Mouse (Mus musculus) liver, adult 2 months (tissue): Measurements from ENCODE around the gene Mipep. TPM values are rescaled to one million over a fixed set of nuclear protein-coding genes. Genes with fewer than 3 reads are reported as not detected.

Source experiments
- DNase-seq: peaks from one replicate; pipeline ENCODE4 v3.0.0-alpha.2; 2011; ENCODE audit warnings: low read depth, low spot score; ENCODE audit errors: extremely low read depth
- H3K27ac ChIP-seq: fragments of 200-500 bp; replicated peaks from 2 replicates; pipeline ENCODE4 v1.5.1; 2012; ENCODE audit warnings: low read depth, mild to moderate bottlenecking, control low read depth, inconsistent platforms, low read length; ENCODE audit not compliant: insufficient read depth
- H3K27me3 ChIP-seq: fragments of 200-500 bp; 2 replicates; pipeline ENCODE4 v1.6.1; 2012; ENCODE audit warnings: mild to moderate bottlenecking, moderate library complexity, low read length, inconsistent platforms; ENCODE audit not compliant: control insufficient read depth, insufficient read depth
- H3K36me3 ChIP-seq: fragments of 200-500 bp; 2 replicates; pipeline ENCODE4 v1.6.1; 2012; ENCODE audit warnings: low read length, inconsistent platforms; ENCODE audit not compliant: control insufficient read depth, insufficient read depth
- H3K4me1 ChIP-seq: fragments of 200-500 bp; 2 replicates; pipeline ENCODE4 v1.6.1; 2011; ENCODE audit warnings: low read length; ENCODE audit not compliant: control insufficient read depth, insufficient read depth
- H3K4me3 ChIP-seq: fragments of 200-500 bp; 2 replicates; pipeline ENCODE4 v1.5.1; 2011; ENCODE audit warnings: low read depth, mild to moderate bottlenecking, control low read depth, low read length, moderate library complexity; ENCODE audit not compliant: insufficient read depth
- H3K79me2 ChIP-seq: fragments of 200-500 bp; 2 replicates; pipeline ENCODE4 v1.6.1; 2012; ENCODE audit warnings: inconsistent platforms, mild to moderate bottlenecking, low read length, moderate library complexity; ENCODE audit not compliant: control insufficient read depth, insufficient read depth
- H3K9ac ChIP-seq: fragments of 200-500 bp; 2 replicates; pipeline ENCODE4 v1.6.1; 2012; ENCODE audit warnings: low read depth, mild to moderate bottlenecking, control low read depth, inconsistent platforms, low read length
- CTCF ChIP-seq: fragments of 200-500 bp; IDR thresholded peaks from 2 replicates; pipeline ENCODE4 v1.5.1; 2011; ENCODE audit warnings: low read depth, low read length, control low read depth
- POLR2A ChIP-seq: fragments of 200-500 bp; IDR thresholded peaks from 2 replicates; pipeline ENCODE4 v1.6.1; 2011; ENCODE audit warnings: low read length, control low read depth; ENCODE audit not compliant: insufficient read depth; ENCODE audit errors: extremely low read depth
- WGBS: fragments of 180-500 bp; shearing (Covaris S2); methylation state at CpG from one replicate; pipeline ENCODE4 v1.1.7; 2018; 5-methylcytosine and 5-hydroxymethylcytosine counted together
- polyA plus RNA-seq: library from polyadenylated mRNA; depleted of rRNA; stranded (reverse); fragments of >200 nt; gene quantifications from 2 replicates; pipeline ENCODE4 v1.2.3, GENCODE M21; 2012
- total RNA-seq: library from RNA; depleted of rRNA; stranded (reverse); fragments of >200 nt; gene quantifications from 2 replicates; pipeline ENCODE4 v1.2.3, GENCODE M21; 2014

Mipep gene
- total and polyA plus RNA-seq, 2 experiments: 13.9 to 30.1 TPM

GRCm38 (mm10) chr14:60885361-60885950, 101.1 kb downstream of the Mipep start:
- H3K27ac ChIP-seq: no peak overlapping the region
- no peaks in the 10 kb centered on the region for H3K27me3 ChIP-seq
- TF ChIP-seq POLR2A (no peak), CTCF (no peak)
- no peak for DNase-seq
- no peaks in the 10 kb centered on the region for H3K4me1 ChIP-seq
- WGBS: 92% methylated on average over 6 of the region's 6 CpGs
- H3K9ac ChIP-seq: no peak overlapping the region
- H3K4me3 ChIP-seq: no peak overlapping the region
- H3K79me2 ChIP-seq: no peaks in the 10 kb centered on the region
- no peaks in the 10 kb centered on the region for H3K36me3 ChIP-seq

GRCm38 (mm10) chr14:60893882-60894281, 109.5 kb downstream of the Mipep start:
- Histone ChIP-seq H3K27me3 (no peaks in the 10 kb centered on the region), H3K4me1 (no peaks in the 10 kb centered on the region), H3K79me2 (no peaks in the 10 kb centered on the region), H3K27ac (no peak overlapping the region), H3K36me3 (no peaks in the 10 kb centered on the region), H3K4me3 (no peak overlapping the region), H3K9ac (no peak overlapping the region)
- TF ChIP-seq CTCF (no peak), POLR2A (no peak)
- WGBS: 98% methylated on average over 10 of the region's 10 CpGs
- no peak for DNase-seq

- no peaks in the 10 kb centered on the region for H3K36me3 ChIP-seq
- no peak for DNase-seq
- no peaks in the 10 kb centered on the region for H3K79me2 ChIP-seq
- H3K4me3 ChIP-seq: no peak overlapping the region
- H3K27me3 ChIP-seq: no peaks in the 10 kb centered on the region
- WGBS: 86% methylated on average over 19 of the region's 19 CpGs
- no peak overlapping the region for H3K9ac ChIP-seq
- H3K27ac ChIP-seq: no peak overlapping the region
- TF ChIP-seq CTCF (no peak), POLR2A (no peak)
- H3K4me1 ChIP-seq: no peaks in the 10 kb centered on the region
Observed at GRCm38 (mm10) chr14:60895172-60896000, 111.0 kb downstream of the Mipep start.

- no peaks in the 10 kb centered on the region for H3K36me3 ChIP-seq
- H3K4me1 ChIP-seq: no peaks in the 10 kb centered on the region
- no peaks in the 10 kb centered on the region for H3K79me2 ChIP-seq
- H3K4me3 ChIP-seq: no peak overlapping the region
- H3K9ac ChIP-seq: no peak overlapping the region
- 98% methylated on average over 5 of the region's 5 CpGs for WGBS
- DNase-seq: no peak
- no peaks in the 10 kb centered on the region for H3K27me3 ChIP-seq
- TF ChIP-seq CTCF (no peak), POLR2A (no peak)
- H3K27ac ChIP-seq: no peak overlapping the region
Observed at GRCm38 (mm10) chr14:60898086-60898667, 113.8 kb downstream of the Mipep start.

- peaks cover 10% of the 10 kb centered on the region for H3K4me1 ChIP-seq
- 46% methylated on average over 4 of the region's 4 CpGs for WGBS
- H3K79me2 ChIP-seq: no peaks in the 10 kb centered on the region
- no peaks in the 10 kb centered on the region for H3K27me3 ChIP-seq
- no peak overlapping the region for H3K27ac ChIP-seq
- no peak for DNase-seq
- H3K36me3 ChIP-seq: no peaks in the 10 kb centered on the region
- TF ChIP-seq POLR2A: no peak
- no peak for TF ChIP-seq CTCF
- H3K9ac ChIP-seq: no peak overlapping the region
- no peak overlapping the region for H3K4me3 ChIP-seq
Observed at GRCm38 (mm10) chr14:60904501-60904900, 120.1 kb downstream of the Mipep start.
